Mouse (Mus musculus) hindbrain, embryonic 10.5 days (tissue): ENCODE results near the gene Rps8. TPM values are rescaled to one million over a fixed set of nuclear protein-coding genes. Genes with fewer than 3 reads are reported as not detected.

ENCODE experiments used
- DNase-seq: peaks from one replicate; pipeline ENCODE4 v3.0.0-alpha.2; 2017; ENCODE audit warnings: low spot score
- H3K27ac ChIP-seq: fragments of 300-500 bp; sonication (generic); 2 replicates; pipeline ENCODE4 v1.5.1; 2016; ENCODE audit warnings: mild to moderate bottlenecking, moderate library complexity
- H3K27me3 ChIP-seq: fragments of 300-500 bp; sonication (generic); 2 replicates; pipeline ENCODE4 v1.6.1; 2016; ENCODE audit warnings: mild to moderate bottlenecking; ENCODE audit not compliant: poor library complexity, insufficient read depth, severe bottlenecking
- H3K36me3 ChIP-seq: fragments of 300-500 bp; sonication (generic); 2 replicates; pipeline ENCODE4 v1.6.1; 2016; ENCODE audit warnings: mild to moderate bottlenecking, moderate library complexity
- H3K4me1 ChIP-seq: fragments of 300-500 bp; sonication (generic); replicated peaks from 2 replicates; pipeline ENCODE4 v1.6.1; 2016; ENCODE audit warnings: mild to moderate bottlenecking
- H3K4me3 ChIP-seq: fragments of 300-500 bp; sonication (generic); 2 replicates; pipeline ENCODE4 v1.5.1; 2016; ENCODE audit warnings: mild to moderate bottlenecking, moderate library complexity
- H3K9me3 ChIP-seq: fragments of 300-500 bp; sonication (generic); 2 replicates; pipeline ENCODE4 v1.6.1; 2016; ENCODE audit warnings: mild to moderate bottlenecking, moderate library complexity
- WGBS: fragments of 180-500 bp; shearing (Covaris S2); methylation state at CpG from one replicate; pipeline ENCODE4 v1.1.7; 2016; 5-methylcytosine and 5-hydroxymethylcytosine counted together
- polyA plus RNA-seq: library from polyadenylated mRNA; unstranded; fragments of >200 nt; fragmentation: Nextera tagmentation; extraction: Ambion mirVana; gene quantifications from 2 replicates; pipeline ENCODE4 v1.2.1, GENCODE M21; 2016

The Rps8 gene
- polyA plus RNA-seq, 1 experiment from 2014 or later = 660 TPM

DNA sequence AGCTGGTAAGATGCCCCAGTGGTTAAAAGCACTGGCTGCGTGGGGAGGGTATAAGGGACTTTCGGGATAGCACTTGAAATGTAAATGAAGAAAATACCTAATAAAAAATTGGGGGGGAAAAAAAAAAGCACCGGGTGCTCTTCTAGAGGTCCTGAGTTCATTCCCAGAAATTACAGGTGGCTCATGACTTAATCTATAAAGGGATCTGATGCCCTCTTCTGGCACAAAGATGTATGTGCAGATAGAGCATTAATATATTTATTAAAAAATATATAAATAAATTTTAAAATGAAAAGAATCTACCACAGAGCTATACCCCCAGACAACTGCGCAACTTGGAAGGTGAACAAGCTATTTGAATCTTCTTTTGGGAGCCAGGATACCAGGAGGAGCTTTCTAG is 15.4 kb downstream of the Rps8 start:
- DNase-seq = no peak
- Histone ChIP-seq H3K27ac (no peak overlapping the region), H3K4me1 (peaks cover 24% of the 10 kb centered on the region), H3K9me3 (no peaks in the 10 kb centered on the region), H3K27me3 (peaks cover 5% of the 10 kb centered on the region), H3K36me3 (no peaks in the 10 kb centered on the region), H3K4me3 (no peak overlapping the region)
- WGBS = 43% methylated on average over 4 of the region's 4 CpGs

DNA sequence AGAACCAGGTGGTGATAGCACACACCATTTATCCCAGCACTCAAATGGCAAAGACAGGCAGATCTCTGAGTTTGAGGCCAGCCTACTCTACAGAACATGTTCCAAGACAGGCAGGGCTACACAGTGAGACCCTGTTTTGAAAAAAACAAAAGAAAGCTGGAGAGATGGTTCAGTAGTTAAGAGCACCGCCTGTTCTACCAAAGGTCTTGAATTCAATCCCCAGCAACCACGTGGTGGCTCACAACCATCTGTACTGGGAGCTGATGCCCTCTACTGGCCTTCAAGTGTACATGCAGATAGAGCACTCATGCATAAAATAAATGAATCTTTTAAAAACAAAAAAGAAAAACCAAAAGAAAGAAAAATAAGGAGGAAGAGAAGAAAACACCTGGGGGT is 16.8 kb downstream of the Rps8 start:
- peak overlapping the region; percentile 53; the same call in 1 of the 2 replicates for H3K27ac ChIP-seq
- H3K36me3 ChIP-seq = no peaks in the 10 kb centered on the region
- peaks cover 29% of the 10 kb centered on the region for H3K4me1 ChIP-seq
- H3K9me3 ChIP-seq = no peaks in the 10 kb centered on the region
- peak; percentile 49 for DNase-seq
- H3K27me3 ChIP-seq = peaks cover 5% of the 10 kb centered on the region
- H3K4me3 ChIP-seq = no peak overlapping the region
- WGBS = 4% methylated on average over 2 of the region's 2 CpGs

DNA sequence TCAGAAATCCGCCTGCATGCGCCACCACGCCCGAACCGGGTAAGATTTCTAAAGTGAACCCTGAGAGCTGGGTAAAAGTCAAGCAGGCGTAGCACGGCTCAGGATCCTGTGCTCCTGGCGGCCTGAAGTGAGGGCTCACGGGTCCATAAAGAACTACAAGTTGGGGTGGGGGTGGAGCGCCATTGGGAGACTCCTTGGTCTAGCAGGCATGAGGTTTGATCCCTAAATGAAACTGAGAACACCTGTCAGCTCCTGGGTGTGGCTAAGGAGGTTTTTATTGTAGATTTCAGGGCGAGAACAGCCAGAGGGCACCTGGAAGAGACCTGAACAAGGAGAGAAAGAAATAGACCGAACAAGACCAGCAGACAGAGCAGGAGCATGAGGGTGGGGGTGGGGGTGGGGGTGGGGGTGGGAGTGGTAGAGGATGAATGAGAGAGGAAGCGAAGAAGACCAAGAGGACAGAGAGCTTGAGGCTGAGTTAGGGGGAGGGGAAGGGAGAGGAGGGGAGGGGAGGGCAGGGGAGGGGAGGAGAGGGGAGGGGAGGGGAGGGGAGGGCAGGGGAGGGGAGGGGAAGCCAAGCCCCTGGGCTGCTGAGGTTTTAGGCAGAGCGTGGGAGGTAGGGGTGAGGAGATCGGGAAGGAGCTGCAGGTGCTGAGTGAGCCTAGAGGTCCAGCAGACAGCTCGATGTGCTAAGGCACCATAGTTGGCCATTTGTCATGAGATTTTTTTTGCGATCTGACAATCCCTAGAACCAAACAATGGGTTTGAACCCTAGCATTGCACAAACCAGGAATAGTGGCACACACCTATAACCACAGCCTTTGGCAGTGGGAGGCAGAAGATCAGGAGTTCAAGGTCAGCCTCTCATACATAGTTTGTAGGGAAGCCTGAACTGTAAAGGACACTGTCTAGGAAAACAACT is 17.5 kb downstream of the Rps8 start:
- Histone ChIP-seq H3K27ac (peak overlapping the region; percentile 53), H3K36me3 (no peaks in the 10 kb centered on the region), H3K9me3 (no peaks in the 10 kb centered on the region), H3K27me3 (peaks cover 7% of the 10 kb centered on the region), H3K4me1 (peaks cover 33% of the 10 kb centered on the region), H3K4me3 (no peak overlapping the region)
- 62% methylated on average over 17 of the region's 17 CpGs for WGBS
- DNase-seq = no peak

DNA sequence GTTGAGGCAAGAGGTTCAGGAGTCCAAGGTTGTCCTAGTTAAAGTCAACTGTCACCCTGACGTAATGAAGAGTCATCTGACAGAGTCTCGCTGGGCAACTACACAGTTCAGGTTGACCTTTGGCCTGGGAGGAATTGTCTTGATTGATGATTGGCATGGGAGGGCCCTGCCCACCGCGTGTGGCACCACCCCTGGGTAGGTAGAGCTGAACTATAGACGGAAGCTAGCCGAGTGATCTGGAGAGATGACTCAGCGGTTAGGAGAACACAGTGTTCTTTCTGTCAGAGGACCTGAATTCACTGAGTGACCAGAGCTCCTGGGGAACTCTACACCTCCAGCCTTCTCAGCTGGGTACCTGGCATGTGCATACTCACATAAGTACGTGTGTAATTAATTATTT is 20.0 kb downstream of the Rps8 start:
- Histone ChIP-seq H3K4me3 (no peak overlapping the region), H3K27ac (0 out of 2 replicates have a peak overlapping the region, but pooled peaks have one; percentile 4), H3K9me3 (no peaks in the 10 kb centered on the region), H3K36me3 (peaks cover 6% of the 10 kb centered on the region), H3K27me3 (peaks cover 26% of the 10 kb centered on the region), H3K4me1 (peaks cover 57% of the 10 kb centered on the region)
- 15% methylated on average over 8 of the region's 8 CpGs for WGBS
- no peak for DNase-seq

DNA sequence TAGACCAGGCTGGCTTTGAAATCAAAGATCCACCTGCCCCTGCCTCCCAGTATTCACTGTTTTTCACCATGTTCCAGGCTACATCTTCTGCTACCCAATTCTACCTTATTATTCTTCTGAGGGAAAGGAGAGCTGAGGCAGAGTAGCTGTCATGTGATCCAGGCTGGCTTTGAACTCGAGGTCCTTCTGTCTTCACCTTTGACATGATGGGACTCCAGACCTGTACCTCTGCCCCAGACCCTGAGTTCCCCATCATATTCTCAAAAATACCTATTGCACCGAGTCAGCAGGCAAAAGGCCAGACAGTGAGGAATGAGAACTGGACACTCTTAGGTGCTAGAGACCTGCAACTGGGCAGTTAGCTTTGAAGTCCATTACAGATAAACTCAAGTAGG is 21.4 kb downstream of the Rps8 start:
- H3K27ac ChIP-seq = peak overlapping the region; percentile 93; the same call in 1 of the 2 replicates
- 41% methylated on average over 2 of the region's 2 CpGs for WGBS
- DNase-seq = no peak
- peak overlapping the region; percentile 95; the same call in 1 of the 2 replicates for H3K4me3 ChIP-seq
- peaks cover 68% of the 10 kb centered on the region for H3K4me1 ChIP-seq
- H3K36me3 ChIP-seq = peaks cover 20% of the 10 kb centered on the region
- peaks cover 32% of the 10 kb centered on the region for H3K27me3 ChIP-seq
- no peaks in the 10 kb centered on the region for H3K9me3 ChIP-seq

DNA sequence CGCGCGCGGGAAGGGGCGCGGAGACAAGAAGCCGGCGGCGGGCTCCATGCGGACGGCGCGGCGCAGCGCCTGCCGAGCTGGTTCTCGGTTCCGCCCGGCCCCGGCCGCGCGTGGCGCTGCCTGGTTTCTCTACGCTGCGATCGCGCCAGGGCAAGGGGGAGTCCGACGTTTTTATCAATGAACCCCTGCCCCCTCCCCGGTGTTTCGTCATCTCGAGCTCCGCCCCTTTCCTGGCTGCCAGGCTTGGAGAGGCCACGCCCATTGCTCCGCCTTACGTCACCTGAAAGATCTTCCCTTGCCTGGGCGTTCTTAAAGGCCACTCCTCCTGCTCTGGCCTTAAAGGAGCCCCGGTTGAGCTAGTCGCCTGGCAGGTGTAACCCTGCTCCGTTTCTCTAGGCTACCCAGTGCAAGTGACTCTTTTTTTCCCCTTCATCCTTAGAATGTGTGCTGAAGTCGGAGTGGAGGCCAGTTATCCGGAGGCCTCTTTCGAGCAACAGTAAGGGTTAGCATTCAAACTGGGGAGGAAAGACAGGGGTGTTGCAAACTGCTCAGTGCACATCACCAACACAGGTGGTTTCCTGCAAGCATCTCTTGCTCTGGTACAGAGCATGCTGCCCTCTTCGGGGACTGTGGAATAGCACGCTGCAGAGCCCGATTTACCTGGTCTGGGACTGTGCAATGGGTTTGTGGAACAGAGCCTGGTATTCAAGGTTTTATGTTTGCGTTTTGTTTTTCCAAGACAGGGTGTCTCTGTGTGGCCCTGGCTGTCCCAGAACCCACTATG is 22.0 kb downstream of the Rps8 start, which contains the start of gene Plk3:
Gene Plk3, minus strand, starts transcription at position 147 of the 784 bp plus-strand sequence.
- H3K4me3 ChIP-seq = peak within 1 kb of the TSS; percentile 95
- no peaks in the 10 kb centered on the region for H3K9me3 ChIP-seq
- H3K27me3 ChIP-seq = peaks cover 32% of the 10 kb centered on the region
- H3K27ac ChIP-seq = peak within 1 kb of the TSS; percentile 93
- peaks cover 26% of the 10 kb centered on the region for H3K36me3 ChIP-seq
- DNase-seq = peak; percentile 95
- WGBS = 2% methylated on average over 48 of the region's 48 CpGs
- peaks cover 69% of the 10 kb centered on the region for H3K4me1 ChIP-seq

DNA sequence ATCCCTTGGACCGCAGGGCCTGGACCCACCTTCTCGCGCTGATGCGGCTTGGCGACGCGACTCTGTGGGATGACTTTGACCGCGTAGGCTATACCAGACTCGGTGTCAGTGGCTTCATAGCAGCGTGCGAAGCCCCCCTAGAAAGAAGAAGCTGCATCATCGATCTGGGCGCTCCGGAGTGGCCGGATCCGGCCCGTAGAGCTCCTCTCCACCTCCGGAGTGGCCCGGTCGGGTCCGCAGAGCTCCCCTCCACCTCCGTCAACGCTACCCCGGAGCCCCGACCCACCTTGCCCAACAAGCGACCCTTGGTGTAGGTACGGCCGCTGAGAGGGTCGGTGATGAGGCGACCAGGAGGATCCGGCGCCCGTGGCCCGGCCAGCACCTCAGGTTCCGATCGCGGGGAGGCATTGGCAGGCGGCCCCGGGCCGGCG is 22.7 kb downstream of the Rps8 start:
- under 1% methylated on average over 42 of the region's 42 CpGs for WGBS
- peaks cover 32% of the 10 kb centered on the region for H3K27me3 ChIP-seq

DNA sequence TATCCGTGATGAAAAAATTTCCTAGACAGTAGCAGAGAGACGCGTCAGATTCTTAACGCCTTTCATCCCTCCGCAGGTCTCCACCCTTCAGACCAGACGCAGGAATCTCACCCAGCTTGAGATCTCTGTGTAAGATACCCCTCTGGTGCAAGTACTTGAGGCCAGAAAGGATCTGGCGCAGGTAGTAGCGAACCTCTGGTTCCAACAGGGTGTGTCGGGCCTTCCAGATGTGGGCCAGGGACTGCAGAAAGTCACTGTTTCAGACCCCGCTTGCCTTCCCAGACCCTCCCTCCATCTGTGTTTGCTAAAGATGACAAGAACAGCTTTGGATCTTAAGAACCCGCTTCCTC is 23.3 kb downstream of the Rps8 start:
- WGBS = 3% methylated on average over 11 of the region's 11 CpGs
- H3K27ac ChIP-seq = peak overlapping the region; percentile 93
- no peaks in the 10 kb centered on the region for H3K9me3 ChIP-seq
- H3K4me1 ChIP-seq = peaks cover 64% of the 10 kb centered on the region
- peaks cover 38% of the 10 kb centered on the region for H3K36me3 ChIP-seq
- peaks cover 32% of the 10 kb centered on the region for H3K27me3 ChIP-seq
- no peak for DNase-seq
- H3K4me3 ChIP-seq = peak overlapping the region; percentile 95

More for the DNA sequence above, 22.7 kb downstream of the Rps8 start:
- Histone ChIP-seq H3K36me3 (peaks cover 32% of the 10 kb centered on the region), H3K9me3 (no peaks in the 10 kb centered on the region), H3K4me3 (peak overlapping the region; percentile 95), H3K4me1 (peaks cover 66% of the 10 kb centered on the region), H3K27ac (peak overlapping the region; percentile 93)
- no peak for DNase-seq

DNA sequence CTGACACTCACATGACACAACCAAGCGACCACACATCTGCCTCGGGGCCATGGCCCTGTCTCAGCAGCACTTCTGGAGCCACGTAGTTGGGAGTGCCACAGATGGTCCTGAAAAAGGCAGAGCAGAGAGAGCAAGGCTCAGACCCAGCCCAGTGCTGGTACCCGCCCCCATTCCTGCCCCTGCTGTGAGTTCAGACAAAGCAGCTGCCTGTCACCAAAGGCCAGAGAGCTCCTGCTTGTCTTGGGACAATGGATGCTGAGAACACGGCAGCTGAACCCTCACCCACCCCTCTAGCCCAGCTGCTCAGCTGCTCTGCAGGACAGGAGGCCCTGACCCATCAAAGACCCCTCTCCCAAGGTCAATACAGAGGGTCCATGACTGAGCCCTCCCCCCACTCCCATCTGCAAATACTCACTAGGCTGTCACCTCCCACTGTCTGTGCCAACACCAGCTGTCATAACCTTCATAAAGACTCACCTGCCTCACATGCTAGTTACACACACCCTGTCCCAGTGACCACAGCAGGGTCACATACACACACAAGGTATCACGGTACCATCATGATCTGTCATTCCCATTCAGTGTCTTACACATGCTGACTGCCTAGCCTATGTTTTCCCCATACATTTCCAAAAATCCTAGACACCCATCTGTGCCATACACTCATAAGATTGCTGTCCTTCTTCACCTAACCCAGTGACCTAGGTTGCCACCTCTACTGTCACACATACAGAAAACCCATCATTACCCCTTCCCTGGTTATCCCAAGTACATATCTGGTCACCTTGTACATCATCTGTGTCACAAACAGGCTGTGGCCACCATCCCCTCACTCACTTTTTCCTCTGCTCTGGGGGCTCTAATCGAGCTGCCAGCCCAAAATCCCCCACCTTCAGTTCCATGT is 23.9 kb downstream of the Rps8 start:
- H3K4me1 ChIP-seq = peaks cover 64% of the 10 kb centered on the region
- H3K27ac ChIP-seq = peak overlapping the region; percentile 93
- H3K27me3 ChIP-seq = peaks cover 32% of the 10 kb centered on the region

DNA sequence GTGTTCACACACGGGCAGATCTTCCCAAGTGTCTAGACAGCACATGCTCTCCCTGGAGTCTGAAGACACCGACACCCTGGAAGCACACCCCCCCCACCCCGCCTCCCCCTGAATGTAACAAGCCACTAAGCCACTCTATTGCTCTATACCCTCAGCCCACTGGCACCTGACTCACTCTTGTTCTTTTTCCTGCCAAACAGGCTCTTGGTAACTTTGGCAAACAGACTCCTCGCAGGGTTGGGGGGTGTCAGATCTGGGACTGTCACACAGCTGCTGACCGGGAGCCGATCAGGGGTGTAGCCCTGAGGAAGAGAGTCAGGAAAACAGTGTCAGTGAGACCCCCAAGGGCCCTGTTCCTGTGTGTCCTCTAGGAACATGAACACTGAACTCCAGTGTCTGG is 24.8 kb downstream of the Rps8 start:
- H3K27ac ChIP-seq = peak overlapping the region; percentile 93
- H3K4me3 ChIP-seq = peak overlapping the region; percentile 95
- H3K9me3 ChIP-seq = no peaks in the 10 kb centered on the region
- H3K27me3 ChIP-seq = peaks cover 32% of the 10 kb centered on the region
- 59% methylated on average over 6 of the region's 6 CpGs for WGBS
- no peak for DNase-seq
- peaks cover 70% of the 10 kb centered on the region for H3K4me1 ChIP-seq
- peaks cover 50% of the 10 kb centered on the region for H3K36me3 ChIP-seq

More for the DNA sequence above, 23.9 kb downstream of the Rps8 start:
- H3K4me3 ChIP-seq = peak overlapping the region; percentile 95
- peak; percentile 92 for DNase-seq
- 6% methylated on average over 7 of the region's 7 CpGs for WGBS
- no peaks in the 10 kb centered on the region for H3K9me3 ChIP-seq
- peaks cover 43% of the 10 kb centered on the region for H3K36me3 ChIP-seq

DNA sequence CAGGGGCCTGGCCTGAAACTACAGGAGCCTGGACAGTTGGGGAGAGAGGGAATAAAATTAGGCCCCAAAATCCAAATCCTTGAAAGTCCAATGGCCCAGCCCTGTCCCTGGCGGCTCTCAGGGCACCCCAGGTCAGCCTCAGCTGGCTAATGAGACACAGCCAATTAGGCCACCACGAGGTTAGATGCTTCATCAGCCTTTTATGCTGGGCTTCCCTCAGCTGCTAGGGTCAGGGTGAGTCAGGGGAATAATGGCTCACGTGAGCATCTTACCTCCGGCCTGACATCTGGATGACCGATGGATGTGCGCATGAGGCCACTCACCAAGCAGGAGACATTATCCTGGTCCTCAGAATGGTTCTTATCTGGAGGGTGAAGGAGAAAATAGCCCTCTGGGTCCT is 25.3 kb downstream of the Rps8 start:
- H3K27ac ChIP-seq = peak overlapping the region; percentile 93
- peaks cover 70% of the 10 kb centered on the region for H3K4me1 ChIP-seq
- no peaks in the 10 kb centered on the region for H3K9me3 ChIP-seq
- 47% methylated on average over 6 of the region's 6 CpGs for WGBS
- H3K4me3 ChIP-seq = peak overlapping the region; percentile 95
- peak; percentile 44 for DNase-seq
- peaks cover 50% of the 10 kb centered on the region for H3K36me3 ChIP-seq
- H3K27me3 ChIP-seq = peaks cover 32% of the 10 kb centered on the region
